Mouse (Mus musculus): ENCODE measurements around the gene Osgep.

DNA sequence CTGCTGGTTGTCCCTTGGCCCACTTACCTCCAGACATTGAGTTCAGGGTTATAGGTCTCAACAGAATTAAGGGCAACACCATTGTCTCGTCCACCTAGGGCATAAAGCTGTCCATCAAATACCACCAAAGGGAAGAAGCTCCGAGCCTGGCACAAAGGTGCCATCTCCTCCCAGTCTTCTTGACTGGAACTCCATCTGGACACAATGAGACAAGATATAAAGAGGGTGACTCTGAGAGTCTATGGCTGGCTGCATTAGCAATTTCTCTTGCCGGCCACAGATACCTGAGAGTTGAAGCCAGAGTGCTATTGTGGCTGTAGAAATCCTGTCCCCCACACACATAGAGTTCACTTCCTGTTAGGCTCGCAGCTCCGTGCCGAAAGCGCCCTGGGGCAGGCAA is 32.6 kb downstream of the Osgep start:
- TF ChIP-seq HCFC1 (IDR thresholded peaks at IDR 0.05; ENCODE audit: borderline replicate concordance, insufficient read depth, low read length) (no peak), CHD2 (IDR thresholded peaks at IDR 0.05; ENCODE audit: low read depth, low read length) (no peak), ZC3H11A (IDR thresholded peaks at IDR 0.05; ENCODE audit: borderline replicate concordance, low read depth, low read length) (no peak), ZNF384 (IDR thresholded peaks at IDR 0.05; ENCODE audit: low read depth, low read length) (no peak)

All from ES-E14 (cell line).